Comparison of ENCODE assay signal across 26 mouse cellular contexts in the genomic region with DNA sequence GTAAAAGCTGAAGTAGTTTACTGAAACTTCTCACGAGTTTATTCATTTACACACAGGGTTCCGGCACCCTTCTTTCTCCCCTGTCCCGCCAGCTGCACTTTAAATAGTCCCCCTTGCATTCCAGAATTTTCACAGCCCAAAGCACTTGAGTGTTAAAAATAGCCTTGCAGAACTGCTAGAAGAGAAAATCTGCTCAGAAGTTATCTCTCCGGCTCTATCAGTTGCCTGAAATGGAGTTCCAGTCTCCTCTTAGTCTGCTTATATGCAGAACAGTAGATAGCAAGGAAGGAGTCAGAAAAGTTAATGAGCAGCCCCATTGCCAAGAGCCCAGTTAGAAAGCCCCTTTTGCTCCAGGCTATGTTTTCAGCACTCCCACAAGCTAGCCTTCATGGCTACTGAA.
A peak's percentile ranks its signal among the peaks of the same experiment; 100 is the strongest.
DNase-seq lines count a peak whose midpoint lies in the region; ATAC-seq lines count a peak whose summit lies in the region.
"Had no signal": no experiment of that assay in that cellular context is flagged by ENCODE, and none has a peak within 500 bp of the region (broad histone marks: within the 10 kb centered on the region; RNA-seq: fewer than 3 reads in every experiment).

No protein-coding gene starts in this region.

- peak overlapping the region; percentile 57 for H3K4me3 ChIP-seq in heart, embryonic 13.5 days
- H3K4me3 ChIP-seq in kidney, embryonic 16.5 days (ENCODE audit: low read length): no peak overlapping the region
- H3K4me3 ChIP-seq: erythroblast, embryonic 14.5 days; layer of hippocampus, adult 2 months; limb, embryonic 13.5 days; neural tube, embryonic 13.5 days; stomach, embryonic 15.5 days had no signal

- peak overlapping the region; percentile 83 for H3K9ac ChIP-seq in heart, embryonic 13.5 days
- no peak overlapping the region for H3K9ac ChIP-seq in kidney, embryonic 16.5 days (replicated peaks; ENCODE audit: low read length)
- H3K9ac ChIP-seq: limb, embryonic 13.5 days; liver, embryonic 14.5 days; neural tube, embryonic 13.5 days; stomach, embryonic 15.5 days had no signal

- WGBS in heart, embryonic 13.5 days: 24% methylated on average over 4 of the region's 4 CpGs
- 68% methylated on average over 4 of the region's 4 CpGs for WGBS in kidney, embryonic 16.5 days

- peak overlapping the region; percentile 98 for H3K27ac ChIP-seq in heart, embryonic 13.5 days (replicated peaks)
- no peak overlapping the region for H3K27ac ChIP-seq in kidney, embryonic 16.5 days (ENCODE audit: low read length)
- H3K27ac ChIP-seq: layer of hippocampus, adult 2 months; limb, embryonic 13.5 days; liver, embryonic 14.5 days; macrophage; neural tube, embryonic 13.5 days; stomach, embryonic 15.5 days had no signal

- peaks cover 55% of the 10 kb centered on the region for H3K36me3 ChIP-seq in heart, embryonic 13.5 days
- no peaks in the 10 kb centered on the region for H3K36me3 ChIP-seq in kidney, embryonic 16.5 days (ENCODE audit: insufficient read depth, low read length)
- H3K36me3 ChIP-seq: G1E; limb, embryonic 13.5 days; neural tube, embryonic 13.5 days; stomach, embryonic 15.5 days had no signal

- DNase-seq in heart, adult 11 months: peak; percentile 86
- no peak for DNase-seq in heart, postnatal 25 days (ENCODE audit: low spot score)
- peak; percentile 1 for DNase-seq in brain, adult 2 months (ENCODE audit: low read depth, low spot score)
- no peak for DNase-seq in adrenal gland, postnatal 10 days
- DNase-seq: adrenal gland, postnatal 36 days; cerebellum, adult 8-10 months; gastrocnemius, postnatal 36 days; kidney, adult 18-20 months; kidney, postnatal 10 days; layer of hippocampus, postnatal 36 days; right cerebral cortex, adult 18-20 months; thymus, adult 18-20 months; thymus, postnatal 4 days had no signal

- no peaks in the 10 kb centered on the region for H3K27me3 ChIP-seq in heart, embryonic 13.5 days (replicated peaks)
- H3K27me3 ChIP-seq in kidney, embryonic 16.5 days (ENCODE audit: insufficient read depth, low read length): no peaks in the 10 kb centered on the region
- H3K27me3 ChIP-seq: limb, embryonic 13.5 days; neural tube, embryonic 13.5 days; stomach, embryonic 15.5 days had no signal

- peak overlapping the region; percentile 64 for H3K4me2 ChIP-seq in heart, embryonic 13.5 days
- no peak overlapping the region for H3K4me2 ChIP-seq in kidney, embryonic 16.5 days (replicated peaks; ENCODE audit: low read depth, low read length)
- H3K4me2 ChIP-seq: limb, embryonic 13.5 days; midbrain, embryonic 11.5 days; neural tube, embryonic 13.5 days; stomach, embryonic 15.5 days had no signal

- H3K9me3 ChIP-seq in heart, embryonic 13.5 days: no peaks in the 10 kb centered on the region
- H3K9me3 ChIP-seq in kidney, embryonic 16.5 days (ENCODE audit: low read length): no peaks in the 10 kb centered on the region
- H3K9me3 ChIP-seq: limb, embryonic 13.5 days; neural tube, embryonic 13.5 days; stomach, embryonic 15.5 days had no signal

- peak; percentile 49; the same call in 1 of the 2 replicates for ATAC-seq in heart, embryonic 13.5 days (ENCODE audit: extremely low read depth, insufficient number of reproducible peaks, low FRiP score, low TSS enrichment)
- ATAC-seq in kidney, embryonic 16.5 days (ENCODE audit: low FRiP score, low TSS enrichment): no peak
- ATAC-seq in CD4-positive, CD25-positive, alpha-beta regulatory T cell, adult 4 months: no peak
- ATAC-seq: forebrain, embryonic 14.5 days had no signal

- H3K4me1 ChIP-seq in heart, embryonic 13.5 days: peaks cover 27% of the 10 kb centered on the region
- H3K4me1 ChIP-seq in kidney, embryonic 16.5 days (ENCODE audit: insufficient read depth, low read length): no peaks in the 10 kb centered on the region
- H3K4me1 ChIP-seq: neural tube, embryonic 13.5 days; stomach, embryonic 15.5 days had no signal

- intact Hi-C loops in heart, postnatal 25 days (cut with DNase I): no loop called here

Comparison
In these comparisons a context has a peak if more than half of its experiments do, and no peak if none do; other contexts are left out.
1. DNase-seq: peak in heart, adult 11 months (single experiment) and brain, adult 2 months (single experiment); none in heart, postnatal 25 days (single experiment) and adrenal gland, postnatal 10 days (single experiment).